Mouse (Mus musculus): ENCODE measurements around the gene Atp23. TPM values are rescaled to one million over a fixed set of nuclear protein-coding genes. Genes with fewer than 3 reads are reported as not detected.

Atp23 gene
- polyA plus RNA-seq, 1 experiment, result 6.3 TPM

GRCm38 (mm10) chr10:126928011-126928818 is 27.1 kb upstream of the Atp23 start:
- TF ChIP-seq POLR2A (IDR thresholded peaks at IDR 0.05; ENCODE audit: low read depth, low read length) (peak; percentile 53; the same call in 1 of the 2 replicates), CTCF (IDR thresholded peaks at IDR 0.05; ENCODE audit: extremely low read depth, insufficient read length, insufficient replicate concordance, low read depth, low read length) (peak; percentile 65; the same call in 1 of the 2 replicates)
- WGBS, result 1% methylated on average over 37 of the region's 39 CpGs
- Histone ChIP-seq H3K36me3 (ENCODE audit: control insufficient read depth, insufficient read depth, low read length) (no peaks in the 10 kb centered on the region), H3K4me3 (ENCODE audit: low read depth, low read length) (peak overlapping the region; percentile 70), H3K27me3 (ENCODE audit: control insufficient read depth, insufficient read depth, low read length) (no peaks in the 10 kb centered on the region), H3K4me1 (ENCODE audit: control insufficient read depth, insufficient read depth, insufficient read length, low read length) (peaks cover 15% of the 10 kb centered on the region), H3K27ac (ENCODE audit: insufficient read depth, low read depth, low read length) (peak overlapping the region; percentile 98)

- peaks cover 15% of the 10 kb centered on the region for H3K4me1 ChIP-seq (ENCODE audit: control insufficient read depth, insufficient read depth, insufficient read length, low read length)
- WGBS, result 34% methylated on average over 11 of the region's 11 CpGs
- peak overlapping the region; percentile 70 for H3K4me3 ChIP-seq (ENCODE audit: low read depth, low read length)
- TF ChIP-seq POLR2A (IDR thresholded peaks at IDR 0.05; ENCODE audit: low read depth, low read length) (no peak), CTCF (IDR thresholded peaks at IDR 0.05; ENCODE audit: extremely low read depth, insufficient read length, insufficient replicate concordance, low read depth, low read length) (no peak)
- H3K27ac ChIP-seq (ENCODE audit: insufficient read depth, low read depth, low read length), result peak overlapping the region; percentile 97
- H3K36me3 ChIP-seq (ENCODE audit: control insufficient read depth, insufficient read depth, low read length), result no peaks in the 10 kb centered on the region
- H3K27me3 ChIP-seq (ENCODE audit: control insufficient read depth, insufficient read depth, low read length), result no peaks in the 10 kb centered on the region
These were observed 26.2 kb upstream of the Atp23 start for GRCm38 (mm10) chr10:126927101-126927961.

- Histone ChIP-seq H3K36me3 (ENCODE audit: control insufficient read depth, insufficient read depth, low read length) (no peaks in the 10 kb centered on the region), H3K27ac (ENCODE audit: insufficient read depth, low read depth, low read length) (no peak overlapping the region), H3K27me3 (ENCODE audit: control insufficient read depth, insufficient read depth, low read length) (no peaks in the 10 kb centered on the region), H3K4me3 (ENCODE audit: low read depth, low read length) (no peak overlapping the region), H3K4me1 (ENCODE audit: control insufficient read depth, insufficient read depth, insufficient read length, low read length) (peaks cover 15% of the 10 kb centered on the region)
- no peak for TF ChIP-seq CTCF (IDR thresholded peaks at IDR 0.05; ENCODE audit: extremely low read depth, insufficient read length, insufficient replicate concordance, low read depth, low read length)
- TF ChIP-seq POLR2A (IDR thresholded peaks at IDR 0.05; ENCODE audit: low read depth, low read length), result no peak
These were observed 24.2 kb upstream of the Atp23 start for GRCm38 (mm10) chr10:126925391-126925790.

- TF ChIP-seq CTCF (IDR thresholded peaks at IDR 0.05; ENCODE audit: extremely low read depth, insufficient read length, insufficient replicate concordance, low read depth, low read length) (no peak), POLR2A (IDR thresholded peaks at IDR 0.05; ENCODE audit: low read depth, low read length) (no peak)
- no peak overlapping the region for H3K27ac ChIP-seq (ENCODE audit: insufficient read depth, low read depth, low read length)
- H3K4me1 ChIP-seq (ENCODE audit: control insufficient read depth, insufficient read depth, insufficient read length, low read length), result peaks cover 15% of the 10 kb centered on the region
- no peaks in the 10 kb centered on the region for H3K36me3 ChIP-seq (ENCODE audit: control insufficient read depth, insufficient read depth, low read length)
- H3K27me3 ChIP-seq (ENCODE audit: control insufficient read depth, insufficient read depth, low read length), result no peaks in the 10 kb centered on the region
- WGBS, result 63% methylated on average over 3 of the region's 3 CpGs
- no peak overlapping the region for H3K4me3 ChIP-seq (ENCODE audit: low read depth, low read length)
These were observed 22.9 kb upstream of the Atp23 start for GRCm38 (mm10) chr10:126924087-126924486.

GRCm38 (mm10) chr10:126920220-126920619 is 19.1 kb upstream of the Atp23 start:
- Histone ChIP-seq H3K4me3 (ENCODE audit: low read depth, low read length) (no peak overlapping the region), H3K27ac (ENCODE audit: insufficient read depth, low read depth, low read length) (no peak overlapping the region), H3K27me3 (ENCODE audit: control insufficient read depth, insufficient read depth, low read length) (0 out of 2 replicates have a peak, but pooled peaks cover 3% of the 10 kb centered on the region), H3K36me3 (ENCODE audit: control insufficient read depth, insufficient read depth, low read length) (no peaks in the 10 kb centered on the region), H3K4me1 (ENCODE audit: control insufficient read depth, insufficient read depth, insufficient read length, low read length) (no peaks in the 10 kb centered on the region)
- WGBS, result 98% methylated on average over 3 of the region's 3 CpGs
- TF ChIP-seq POLR2A (IDR thresholded peaks at IDR 0.05; ENCODE audit: low read depth, low read length) (no peak), CTCF (IDR thresholded peaks at IDR 0.05; ENCODE audit: extremely low read depth, insufficient read length, insufficient replicate concordance, low read depth, low read length) (peak; percentile 36; the same call in 1 of the 2 replicates)

GRCm38 (mm10) chr10:126919067-126919466 is 17.9 kb upstream of the Atp23 start:
- WGBS, result under 1% methylated on average over 9 of the region's 9 CpGs
- Histone ChIP-seq H3K4me1 (ENCODE audit: control insufficient read depth, insufficient read depth, insufficient read length, low read length) (no peaks in the 10 kb centered on the region), H3K36me3 (ENCODE audit: control insufficient read depth, insufficient read depth, low read length) (no peaks in the 10 kb centered on the region), H3K27me3 (ENCODE audit: control insufficient read depth, insufficient read depth, low read length) (0 out of 2 replicates have a peak, but pooled peaks cover 3% of the 10 kb centered on the region), H3K4me3 (ENCODE audit: low read depth, low read length) (no peak overlapping the region), H3K27ac (ENCODE audit: insufficient read depth, low read depth, low read length) (no peak overlapping the region)
- TF ChIP-seq CTCF (IDR thresholded peaks at IDR 0.05; ENCODE audit: extremely low read depth, insufficient read length, insufficient replicate concordance, low read depth, low read length), result peak; percentile 100
- no peak for TF ChIP-seq POLR2A (IDR thresholded peaks at IDR 0.05; ENCODE audit: low read depth, low read length)
